Mouse (Mus musculus): Measurements from ENCODE around the gene Ube2g2.
A peak's percentile ranks its signal among the peaks of the same experiment; 100 is the strongest.

DNA sequence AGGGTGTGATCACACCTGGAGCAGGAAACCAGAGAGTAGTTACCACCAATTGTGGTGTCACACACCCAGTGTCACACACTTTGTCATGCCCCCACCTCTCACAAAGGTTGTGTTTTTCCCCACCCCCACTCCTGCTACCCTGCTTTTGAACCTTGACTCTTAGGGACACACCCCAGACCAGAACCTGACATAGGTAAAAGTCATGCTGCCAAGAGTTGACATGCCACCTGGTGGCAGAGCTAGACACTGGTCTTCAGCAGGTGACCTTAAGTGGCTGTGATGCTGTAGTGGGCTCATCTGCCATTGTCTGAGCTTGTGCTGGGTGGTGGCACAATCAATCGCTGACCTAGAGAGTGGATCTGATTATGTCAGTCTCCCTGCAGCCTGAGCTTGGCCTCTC lies 7.9 kb downstream of the Ube2g2 start:
- TF ChIP-seq CTCF (IDR thresholded peaks at IDR 0.05; ENCODE audit: low read depth) = peak; percentile 60
- TF ChIP-seq EP300 (IDR thresholded peaks at IDR 0.05; ENCODE audit: low read depth) = no peak
